Mouse (Mus musculus): Measurements from ENCODE around the gene Tbc1d9b.

Tbc1d9b gene

GRCm38 (mm10) chr11:50210505-50211151 lies 79.4 kb downstream of the Tbc1d9b start, which contains the start of the genes Sqstm1 and Mgat4b:
Gene Sqstm1, minus strand, starts transcription at chr11:50210827.
Gene Mgat4b, plus strand, starts transcription at chr11:50210890.
- peak; percentile 77 for DNase-seq (ENCODE audit: low read depth, low spot score)

DNA sequence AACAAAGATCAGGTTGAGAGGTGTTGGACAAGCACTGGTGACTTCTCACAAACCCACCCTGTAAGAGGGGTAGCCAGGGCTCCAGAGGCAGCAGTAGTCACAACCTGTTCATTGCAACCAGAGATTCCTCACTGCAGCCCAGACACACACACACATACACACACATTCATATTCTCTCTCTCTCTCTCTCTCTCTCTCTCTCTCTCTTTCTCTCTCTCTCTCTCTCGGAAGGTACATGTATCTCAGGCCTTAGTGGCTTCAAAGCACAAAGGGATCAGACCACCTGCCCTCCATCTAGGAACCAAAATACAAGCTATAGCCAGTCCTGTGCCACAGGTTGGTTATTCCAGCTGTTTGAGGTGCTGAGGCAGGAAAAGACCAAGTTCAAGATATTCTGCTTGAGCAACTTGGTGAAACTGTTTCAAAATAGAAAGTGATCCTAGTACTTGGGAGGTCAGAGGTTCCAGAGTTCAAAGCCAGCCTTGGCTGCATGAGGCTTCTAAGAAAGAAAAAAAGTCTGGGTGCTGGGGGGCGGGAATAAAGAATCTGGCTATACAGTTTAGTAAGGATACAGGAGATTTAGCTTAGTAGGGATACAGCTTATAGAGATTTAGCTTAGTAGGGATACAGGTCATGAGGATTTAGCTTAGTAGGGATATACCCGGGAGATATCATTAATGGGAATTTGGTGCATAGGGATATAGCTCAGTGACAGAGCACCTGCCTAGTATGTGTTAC lies 80.3 kb downstream of the Tbc1d9b start:
- DNase-seq (ENCODE audit: low read depth, low spot score) = no peak

- no peak for DNase-seq (ENCODE audit: low read depth, low spot score)
Observed at GRCm38 (mm10) chr11:50212060-50212739, 81.0 kb downstream of the Tbc1d9b start.

DNA sequence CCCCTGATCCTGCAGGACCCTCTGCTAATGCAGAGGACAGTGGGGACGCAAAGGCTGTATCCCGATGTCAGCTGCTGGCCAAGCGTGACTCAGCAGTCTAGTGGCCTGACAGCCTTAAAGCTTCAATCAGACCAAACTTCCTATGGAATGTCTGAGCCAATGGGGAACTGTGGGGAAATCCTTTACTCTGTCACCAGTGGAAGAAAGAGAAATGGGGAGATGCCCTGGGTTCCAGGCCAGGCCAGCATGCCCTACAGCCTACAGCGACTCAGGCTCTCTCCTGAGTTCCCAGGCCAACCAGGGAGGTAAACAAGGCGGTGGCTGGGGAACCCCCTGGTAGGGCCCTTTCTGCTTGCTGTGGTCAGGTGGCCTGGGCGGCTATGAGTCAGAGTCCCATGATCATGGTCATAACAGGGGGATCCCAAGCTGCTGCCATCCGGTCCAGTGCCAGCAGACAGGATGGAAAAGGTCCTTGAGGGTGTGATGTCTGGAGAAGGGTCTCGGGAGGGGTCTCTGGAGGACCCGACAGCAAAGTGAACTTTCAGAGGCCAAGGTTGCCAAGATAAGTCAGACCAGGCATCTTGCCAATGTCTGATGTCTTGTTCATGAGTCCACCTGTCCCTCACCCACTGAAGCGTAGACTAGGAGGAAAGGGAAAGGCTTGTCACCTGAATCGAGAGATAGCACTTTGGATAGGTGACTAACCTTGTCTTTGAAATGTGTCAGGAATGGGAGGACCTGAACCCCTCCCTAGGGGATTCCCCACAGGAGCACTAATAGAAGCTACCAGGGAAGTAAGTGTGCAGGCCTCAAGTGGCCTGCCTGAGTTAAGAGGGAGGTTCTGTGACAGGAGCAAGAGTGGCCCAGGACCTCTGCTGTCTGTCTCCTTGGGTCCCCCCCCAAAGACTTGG lies 81.9 kb downstream of the Tbc1d9b start:
- DNase-seq (ENCODE audit: low read depth, low spot score) = peak; percentile 72

DNA sequence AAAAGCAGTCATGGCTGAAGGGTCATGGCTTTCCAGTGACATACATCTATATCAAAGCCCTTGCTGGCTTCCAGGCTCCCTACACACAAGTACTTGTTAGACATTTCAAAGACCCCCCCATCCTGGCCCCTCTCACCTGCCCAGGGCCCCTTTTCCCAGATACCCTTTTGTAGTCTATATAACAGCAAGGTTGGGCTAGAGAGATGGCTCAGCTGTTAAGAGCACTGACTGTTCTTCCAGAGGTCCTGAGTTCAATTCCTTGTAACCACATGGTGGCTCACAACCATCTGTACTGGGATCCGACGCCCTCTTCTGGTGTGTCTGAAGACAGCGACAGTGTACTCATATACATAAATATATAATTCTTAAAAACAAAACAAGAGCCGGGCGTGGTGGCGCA lies 83.4 kb downstream of the Tbc1d9b start:
- DNase-seq (ENCODE audit: low read depth, low spot score) = no peak

DNA sequence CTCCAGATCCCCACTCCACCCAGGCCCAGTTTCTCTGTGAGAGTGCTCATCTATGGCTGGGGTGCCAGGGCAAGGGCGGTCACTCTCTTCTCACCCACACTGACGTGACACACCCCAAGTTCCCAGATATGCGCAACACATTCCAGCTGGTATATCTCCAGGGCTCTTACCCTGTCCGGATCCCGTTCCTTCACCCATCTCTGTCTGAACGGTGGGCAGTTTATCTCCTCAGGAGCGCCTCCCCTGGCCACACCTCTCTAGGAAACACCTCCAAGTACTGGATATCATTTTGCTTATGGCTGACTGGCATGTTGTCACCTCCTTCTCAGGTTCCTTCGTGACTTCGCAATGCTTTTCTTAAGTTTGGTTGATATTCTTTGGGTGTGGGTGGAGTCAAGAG lies 84.4 kb downstream of the Tbc1d9b start:
- DNase-seq (ENCODE audit: low read depth, low spot score) = no peak

- DNase-seq (ENCODE audit: low read depth, low spot score) = no peak
Observed at GRCm38 (mm10) chr11:50216724-50217366, 85.6 kb downstream of the Tbc1d9b start.

DNA sequence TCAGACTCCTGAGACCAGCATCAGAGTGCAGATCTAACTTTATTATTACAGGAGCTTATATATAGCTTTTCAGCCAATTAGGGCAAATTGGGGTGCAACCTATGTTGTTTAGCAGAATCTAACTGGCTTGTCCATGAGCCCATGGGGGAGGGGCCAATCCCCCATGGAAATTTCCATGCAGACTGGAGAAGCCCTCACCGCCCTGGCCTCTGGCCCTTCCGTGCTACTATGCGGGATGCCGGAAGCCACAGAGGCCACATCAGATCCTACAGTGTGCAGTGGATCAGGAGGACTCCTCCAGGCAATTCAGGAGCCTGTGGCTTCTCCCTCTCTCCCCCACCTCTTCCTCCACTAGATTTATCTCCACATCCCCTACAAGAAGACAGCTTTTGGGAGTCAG lies 86.6 kb downstream of the Tbc1d9b start:
- peak; percentile 89 for DNase-seq (ENCODE audit: low read depth, low spot score)

DNA sequence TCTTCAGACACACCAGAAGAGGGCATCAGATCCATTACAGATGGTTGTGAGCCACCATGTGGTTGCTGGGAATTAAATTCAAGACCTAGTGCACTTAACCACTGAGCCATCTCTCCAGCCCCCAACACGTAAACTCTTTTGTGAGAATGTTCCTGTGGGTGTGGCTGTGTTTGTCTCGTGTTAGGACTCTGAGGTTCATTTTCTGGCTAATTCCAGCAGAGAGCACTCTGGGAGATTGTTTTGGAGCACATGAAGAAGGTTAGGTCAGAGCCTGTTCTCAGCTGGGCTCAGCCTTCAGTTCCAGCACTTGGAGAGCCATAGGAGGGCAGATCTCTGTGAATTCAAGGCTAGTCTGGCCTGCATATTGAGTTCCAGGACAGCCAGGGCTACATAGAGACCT lies 88.6 kb downstream of the Tbc1d9b start:
- DNase-seq (ENCODE audit: low read depth, low spot score) = peak; percentile 91

Data from R1 (cell line).